Mouse (Mus musculus) c-Kit-negative CD71-positive TER-119-positive erythroid progenitor cells, embryonic 14.5 days (primary cell): Measurements from ENCODE around the gene Sh3glb2.

Experiments
- DNase-seq: peaks from one replicate; pipeline ENCODE4 v3.0.0-alpha.2; 2013; ENCODE audit warnings: low read depth, low spot score

The Sh3glb2 gene

GRCm38 (mm10) chr2:30380564-30381376, 21.6 kb upstream of the Sh3glb2 start:
- DNase-seq, result no peak

GRCm38 (mm10) chr2:30379307-30379706, 20.2 kb upstream of the Sh3glb2 start:
- no peak for DNase-seq

GRCm38 (mm10) chr2:30377721-30378120, 18.6 kb upstream of the Sh3glb2 start:
- no peak for DNase-seq

GRCm38 (mm10) chr2:30375893-30376292, 16.8 kb upstream of the Sh3glb2 start:
- DNase-seq, result no peak

- DNase-seq, result no peak
These were observed 13.6 kb upstream of the Sh3glb2 start for GRCm38 (mm10) chr2:30372726-30373125.

GRCm38 (mm10) chr2:30371544-30371943, 12.4 kb upstream of the Sh3glb2 start:
- DNase-seq, result no peak

GRCm38 (mm10) chr2:30366203-30366602, 7.1 kb upstream of the Sh3glb2 start:
- no peak for DNase-seq

GRCm38 (mm10) chr2:30365281-30366069, 6.3 kb upstream of the Sh3glb2 start:
- DNase-seq, result no peak

GRCm38 (mm10) chr2:30363773-30364650, 4.9 kb upstream of the Sh3glb2 start, which contains the start of gene Miga2:
TSS of gene Miga2 (plus strand) at chr2:30364233.
- peak; percentile 97 for DNase-seq

GRCm38 (mm10) chr2:30362865-30363264, 3.7 kb upstream of the Sh3glb2 start:
- DNase-seq, result no peak

GRCm38 (mm10) chr2:30360626-30361025, 1.5 kb upstream of the Sh3glb2 start:
- no peak for DNase-seq

GRCm38 (mm10) chr2:30357552-30358510, 1.3 kb downstream of the Sh3glb2 start:
- no peak for DNase-seq

GRCm38 (mm10) chr2:30356906-30357305, 2.2 kb downstream of the Sh3glb2 start:
- no peak for DNase-seq

- no peak for DNase-seq
These were observed 2.9 kb downstream of the Sh3glb2 start for GRCm38 (mm10) chr2:30356266-30356665.

- no peak for DNase-seq
These were observed 3.3 kb downstream of the Sh3glb2 start for GRCm38 (mm10) chr2:30355861-30356260.

- DNase-seq, result no peak
These were observed 8.0 kb downstream of the Sh3glb2 start for GRCm38 (mm10) chr2:30351149-30351548.

GRCm38 (mm10) chr2:30349196-30349595, 9.9 kb downstream of the Sh3glb2 start:
- DNase-seq, result no peak

- DNase-seq, result no peak
These were observed 13.0 kb downstream of the Sh3glb2 start for GRCm38 (mm10) chr2:30345971-30346676.

- DNase-seq, result no peak
These were observed 15.5 kb downstream of the Sh3glb2 start for GRCm38 (mm10) chr2:30343601-30344137.

GRCm38 (mm10) chr2:30342544-30342943, 16.6 kb downstream of the Sh3glb2 start:
- no peak for DNase-seq
